Mouse (Mus musculus) c-Kit-positive CD71-positive TER-119-positive erythroid progenitor cells, embryonic 14.5 days (primary cell): ENCODE data around the gene Uxs1.
A peak's percentile ranks its signal among the peaks of the same experiment; 100 is the strongest.

ENCODE experiments used
- DNase-seq: peaks from one replicate; pipeline ENCODE4 v3.0.0-alpha.2; 2013; ENCODE audit warnings: low spot score

Uxs1 gene

DNA sequence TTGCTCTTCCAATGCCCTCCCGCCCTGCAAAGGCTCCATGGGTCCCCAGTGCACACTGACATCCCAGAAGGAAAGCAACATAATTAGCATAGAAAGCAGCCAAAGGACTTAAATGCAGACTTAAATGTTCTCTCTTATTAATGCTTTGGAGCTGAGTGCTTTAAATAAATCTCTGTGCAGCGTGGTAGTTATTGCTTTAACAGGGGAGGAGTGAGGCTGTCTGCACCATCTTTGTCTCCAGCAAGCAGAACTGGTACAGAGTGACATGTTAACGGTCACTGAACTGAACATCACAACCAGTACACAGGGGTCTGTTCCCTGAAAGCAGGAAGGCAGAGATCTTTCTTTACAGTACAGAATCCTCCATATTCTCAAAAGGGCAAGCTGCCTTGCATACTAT lies 29.6 kb downstream of the Uxs1 start:
- DNase-seq: no peak

DNA sequence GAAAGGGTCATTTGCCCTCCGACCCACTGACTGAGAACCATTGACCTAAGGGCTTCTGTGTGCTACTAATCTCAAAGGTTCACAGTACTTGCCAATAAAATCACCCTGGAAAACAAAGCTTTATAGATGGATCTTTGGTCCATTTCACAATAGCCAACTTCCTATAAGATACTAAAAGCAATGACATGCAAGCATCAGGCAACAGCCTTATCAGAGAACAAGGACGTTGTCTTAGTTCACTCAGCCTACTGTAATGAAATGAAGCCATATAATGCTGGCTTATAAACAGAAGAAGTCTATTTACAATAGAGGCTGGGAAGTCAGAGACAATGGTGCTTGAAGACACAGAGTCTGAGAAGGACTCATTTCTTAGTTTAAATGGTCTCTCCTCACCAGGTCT lies 37.8 kb downstream of the Uxs1 start:
- DNase-seq: no peak

DNA sequence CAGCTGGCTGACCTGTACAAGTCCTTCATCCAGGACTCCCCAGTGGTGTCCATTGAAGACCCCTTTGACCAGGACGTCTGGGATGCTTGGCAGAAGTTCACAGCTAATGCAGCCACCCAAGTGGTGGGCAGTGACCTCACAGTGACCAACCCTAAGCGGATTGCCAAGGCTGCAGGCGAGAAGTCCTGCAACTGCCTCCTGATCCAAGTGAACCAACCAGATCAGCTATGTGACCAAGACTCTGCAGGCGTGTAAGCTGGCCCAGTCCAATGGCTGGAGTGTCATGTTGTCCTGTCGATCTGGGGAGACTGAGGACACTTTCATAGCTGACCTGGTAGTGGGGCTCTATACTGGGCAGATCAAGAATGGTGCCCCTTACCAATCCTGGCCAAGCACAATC lies 40.9 kb downstream of the Uxs1 start:
- DNase-seq: no peak

DNA sequence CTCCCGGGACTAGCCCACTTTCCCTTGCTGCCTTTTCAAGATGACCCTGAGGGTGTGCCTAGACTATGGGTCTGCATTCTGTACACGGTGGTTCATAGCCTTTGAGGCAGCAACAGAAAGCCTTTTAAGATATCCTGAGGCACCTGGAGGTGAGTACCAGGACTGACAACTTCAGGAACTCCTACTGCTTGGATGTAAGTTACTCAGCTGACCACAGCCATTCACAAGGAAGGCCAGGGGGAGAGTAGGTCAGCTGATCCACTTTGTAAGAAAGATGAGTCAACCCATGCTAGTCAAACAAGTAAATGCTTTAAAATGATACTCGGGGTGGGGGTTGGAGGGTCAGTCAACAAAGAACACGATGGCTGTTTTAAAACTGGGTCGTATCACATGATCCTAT lies 42.3 kb downstream of the Uxs1 start:
- DNase-seq: no peak

DNA sequence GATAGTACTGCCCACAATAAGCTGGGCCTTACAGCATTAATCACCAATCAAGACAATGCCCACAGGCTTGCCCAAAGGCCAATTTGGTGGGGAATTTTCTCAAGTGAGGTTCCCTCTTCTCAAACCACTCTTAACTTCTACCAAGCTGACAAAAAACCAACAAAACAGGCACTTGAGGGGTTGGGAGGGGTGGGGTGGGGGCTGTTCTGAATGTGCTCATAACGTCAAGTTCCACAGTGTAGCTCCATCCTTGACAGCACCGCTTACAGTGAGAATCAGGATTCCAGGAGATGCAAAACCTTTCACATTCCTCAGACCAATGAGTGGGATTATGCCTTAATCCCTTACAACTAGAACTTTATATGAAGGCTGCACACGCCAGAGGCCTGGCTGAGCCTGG lies 44.4 kb downstream of the Uxs1 start:
- DNase-seq: no peak

DNA sequence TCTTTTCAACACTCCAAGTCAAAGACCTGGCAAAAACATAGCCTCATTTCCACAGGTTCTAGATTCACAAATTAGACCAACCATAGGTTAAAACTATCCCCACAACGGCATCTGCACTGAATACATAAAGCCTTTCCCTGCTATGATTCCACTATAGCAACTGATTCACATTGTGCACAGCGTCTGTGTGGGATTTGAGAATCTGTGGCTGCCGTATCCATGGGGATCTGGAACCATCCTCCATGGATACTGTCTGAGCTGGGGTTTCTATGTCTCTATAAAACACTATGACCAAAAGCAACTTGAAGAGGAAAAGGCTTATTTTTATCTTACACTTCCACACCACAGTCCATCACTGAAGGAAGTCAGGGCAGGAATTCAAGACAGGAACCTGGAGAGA lies 44.9 kb downstream of the Uxs1 start:
- DNase-seq: no peak

DNA sequence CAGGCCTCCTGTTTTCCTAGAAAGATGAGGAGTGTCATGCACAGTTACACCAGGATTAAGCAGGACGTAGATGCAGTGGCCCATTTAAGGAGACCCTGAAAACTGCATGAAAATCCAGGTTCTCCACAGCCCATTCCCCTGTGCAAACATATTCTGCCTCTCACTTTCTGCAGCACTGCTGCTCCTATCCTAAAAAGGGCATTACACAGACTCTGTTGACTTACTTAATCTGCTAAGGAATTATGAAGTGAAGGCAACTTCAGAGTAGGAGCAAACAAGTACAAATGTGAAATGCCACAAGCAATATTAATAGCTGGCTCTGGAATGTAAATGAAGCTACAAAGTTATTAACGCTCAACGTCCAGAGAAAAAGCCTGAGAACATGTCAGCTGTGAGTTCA lies 45.9 kb downstream of the Uxs1 start:
- no peak for DNase-seq

DNA sequence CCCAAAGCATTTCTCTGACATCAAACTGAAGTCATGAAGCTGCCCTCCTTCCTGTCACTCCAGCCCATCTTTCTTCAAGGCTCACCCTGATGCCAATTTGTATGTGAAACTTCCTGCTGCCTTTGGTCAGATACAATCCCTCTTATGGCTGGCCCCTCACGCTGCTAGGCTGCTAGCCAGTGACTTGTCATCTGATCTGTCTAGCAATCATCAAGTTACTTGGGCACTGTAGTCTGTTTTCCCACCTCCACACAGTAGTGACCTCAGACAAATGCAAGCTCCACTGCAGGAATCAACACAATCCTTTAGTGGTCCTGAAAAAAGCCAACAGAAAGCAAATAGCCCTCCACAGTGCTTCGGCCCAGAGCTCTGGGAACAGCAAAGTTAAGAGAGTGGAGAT lies 46.4 kb downstream of the Uxs1 start:
- DNase-seq: no peak

DNA sequence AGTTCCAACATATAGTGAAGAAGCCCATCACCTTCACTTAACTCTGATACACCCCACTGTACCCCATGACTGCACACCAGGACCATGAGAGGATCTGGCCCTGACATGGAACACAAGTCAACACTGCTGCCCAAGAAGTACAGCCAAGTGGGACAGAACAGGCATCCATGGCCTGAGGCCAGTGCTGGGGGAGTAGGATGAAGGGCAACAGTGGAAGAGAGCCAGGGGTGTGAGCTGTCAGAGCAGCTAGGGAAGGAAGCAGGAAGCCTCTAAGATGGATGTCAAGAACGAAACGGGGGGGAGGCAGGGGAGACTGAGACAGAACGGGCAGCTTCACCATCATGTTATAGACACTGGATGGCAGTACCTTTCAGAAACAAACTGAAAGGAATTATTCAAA lies 51.5 kb downstream of the Uxs1 start:
- DNase-seq: no peak

DNA sequence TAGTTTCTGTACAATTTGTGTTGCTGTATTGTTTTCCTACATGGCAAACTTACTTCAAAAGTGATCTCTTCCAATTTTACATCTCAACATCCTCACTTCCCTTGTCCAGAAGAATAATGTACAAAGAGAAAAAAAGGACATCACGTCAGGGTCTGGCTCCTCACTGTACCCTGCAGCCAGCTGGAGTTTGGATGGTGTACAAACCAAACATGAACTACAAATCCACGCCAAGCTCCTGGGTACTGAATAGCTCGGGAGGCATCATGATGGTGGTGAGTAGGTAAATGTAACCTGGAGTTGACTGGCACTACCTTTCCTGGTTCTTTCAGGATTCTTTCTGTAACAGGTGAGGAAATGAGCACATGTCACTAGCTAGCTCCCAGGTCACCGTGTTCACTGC lies 53.5 kb downstream of the Uxs1 start:
- DNase-seq: no peak

DNA sequence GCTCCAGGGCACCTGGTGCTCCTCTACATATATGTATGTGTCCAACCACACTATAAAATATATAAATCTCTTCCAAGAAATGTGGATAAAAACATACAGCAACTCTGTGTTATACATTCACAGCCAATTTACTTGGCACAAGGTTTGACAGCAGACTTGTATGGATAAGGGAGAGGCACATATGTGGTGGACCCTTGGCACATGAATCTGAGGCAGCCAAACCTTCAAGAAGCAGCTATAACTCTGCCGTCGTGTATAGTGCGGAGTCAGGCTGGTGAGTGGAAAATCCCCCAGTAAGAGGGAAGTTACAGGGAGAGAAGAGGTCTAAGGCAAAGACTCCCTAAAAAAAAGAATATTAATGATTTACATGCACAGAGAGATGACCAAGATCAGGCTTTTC lies 54.9 kb downstream of the Uxs1 start:
- DNase-seq: no peak

DNA sequence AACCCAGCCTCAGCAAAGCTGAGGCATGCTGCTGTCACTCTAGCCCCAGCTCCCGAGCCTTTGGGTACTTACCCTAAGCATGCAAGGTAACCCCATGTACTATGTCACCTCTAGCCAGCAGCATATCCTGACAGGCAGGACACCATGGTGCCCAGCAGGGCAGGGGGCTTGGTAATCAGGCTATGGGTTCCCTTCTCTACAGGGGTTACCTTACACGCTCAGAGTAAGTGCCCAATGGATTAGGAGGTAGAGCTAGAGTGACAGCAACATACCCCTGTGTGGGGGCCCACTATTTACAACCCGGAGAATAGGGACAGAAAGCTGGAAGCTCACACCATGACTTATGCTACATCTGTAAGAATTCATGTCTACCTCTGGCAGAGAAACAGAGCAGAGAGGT lies 57.6 kb downstream of the Uxs1 start:
- DNase-seq: no peak

DNA sequence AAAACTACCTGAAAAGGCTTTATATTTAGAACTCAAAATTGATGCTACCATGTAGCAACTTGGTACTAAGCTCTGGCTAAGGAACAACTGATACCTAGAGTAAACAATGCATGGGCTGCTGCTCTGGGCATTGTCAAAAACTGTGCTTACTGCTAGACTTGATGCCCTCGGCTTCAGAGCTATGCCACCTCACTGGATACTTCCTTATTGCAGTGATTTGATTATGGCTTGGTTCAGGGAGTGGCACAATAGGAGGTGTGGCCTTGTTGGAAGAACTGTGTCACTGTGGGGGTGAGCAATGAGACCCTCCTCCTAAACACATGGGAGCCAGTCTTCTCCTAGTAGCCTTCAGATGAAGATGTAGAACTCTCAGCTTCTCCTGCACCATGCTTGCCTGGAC lies 58.3 kb downstream of the Uxs1 start:
- DNase-seq: no peak

DNA sequence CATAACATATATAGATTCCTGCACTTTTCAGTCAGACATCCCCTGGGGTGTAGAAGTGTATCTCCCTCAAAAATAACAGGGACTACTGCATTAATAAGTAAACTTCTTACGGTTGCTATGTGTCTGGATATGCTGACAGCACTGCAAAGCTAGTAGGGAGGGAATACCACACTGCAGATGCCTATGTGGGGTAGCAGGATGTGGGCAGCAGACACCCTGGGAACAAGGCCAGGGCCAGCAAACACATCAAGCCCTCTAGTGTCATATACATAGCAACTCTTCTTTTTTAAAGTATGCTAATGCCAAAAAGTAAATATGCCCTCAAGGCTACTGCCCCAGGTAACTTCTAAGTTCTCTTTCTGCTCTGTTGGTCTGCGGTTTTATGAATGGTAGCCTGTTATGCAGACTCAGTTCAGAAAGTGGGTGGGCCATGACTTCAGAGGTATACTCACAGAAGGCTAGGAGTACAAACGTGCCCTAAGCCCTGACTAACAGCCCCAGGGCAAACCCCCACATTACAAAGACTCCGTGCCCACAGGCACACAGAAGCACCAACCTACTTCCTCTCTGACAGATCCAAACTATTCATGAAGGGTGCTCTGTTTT lies 59.1 kb downstream of the Uxs1 start:
- no peak for DNase-seq

DNA sequence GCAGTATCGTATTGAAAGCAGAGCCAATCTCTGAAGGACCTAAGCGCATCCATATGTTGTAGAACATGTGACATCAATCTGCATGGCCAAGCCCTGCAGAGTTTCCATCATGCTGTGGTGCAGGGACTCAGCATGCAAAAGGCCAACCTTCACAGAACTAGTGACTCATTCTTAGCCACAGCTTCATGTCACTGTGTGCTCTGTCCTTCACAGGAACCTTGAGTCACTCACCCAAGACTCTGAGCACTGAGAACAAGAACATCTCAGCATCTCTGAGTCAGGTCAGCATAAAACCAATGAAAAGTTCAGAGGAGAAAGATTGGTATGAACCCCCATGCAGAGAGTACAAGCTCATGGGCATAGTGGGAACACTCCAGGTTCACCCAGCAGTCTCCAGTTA lies 61.3 kb downstream of the Uxs1 start:
- DNase-seq: no peak

DNA sequence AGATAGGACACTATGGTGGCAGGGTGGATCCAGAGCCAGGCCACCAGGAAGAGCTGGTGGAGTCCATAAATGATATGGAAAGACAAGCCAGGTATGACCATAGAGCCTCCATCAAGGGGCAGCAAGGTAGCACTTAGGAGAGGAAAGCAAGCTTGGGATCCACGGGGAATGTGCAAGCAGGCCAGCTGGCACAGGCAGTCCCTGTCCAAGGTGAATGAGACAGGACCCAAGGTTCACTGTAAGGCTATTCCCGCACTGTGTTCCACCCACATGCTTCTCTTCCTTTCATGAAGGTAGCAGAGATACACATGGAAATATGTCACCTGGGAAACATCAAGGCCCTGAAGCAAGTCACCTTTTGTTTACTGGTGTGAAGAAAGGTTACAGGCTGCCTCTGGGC lies 63.1 kb downstream of the Uxs1 start:
- DNase-seq: no peak

DNA sequence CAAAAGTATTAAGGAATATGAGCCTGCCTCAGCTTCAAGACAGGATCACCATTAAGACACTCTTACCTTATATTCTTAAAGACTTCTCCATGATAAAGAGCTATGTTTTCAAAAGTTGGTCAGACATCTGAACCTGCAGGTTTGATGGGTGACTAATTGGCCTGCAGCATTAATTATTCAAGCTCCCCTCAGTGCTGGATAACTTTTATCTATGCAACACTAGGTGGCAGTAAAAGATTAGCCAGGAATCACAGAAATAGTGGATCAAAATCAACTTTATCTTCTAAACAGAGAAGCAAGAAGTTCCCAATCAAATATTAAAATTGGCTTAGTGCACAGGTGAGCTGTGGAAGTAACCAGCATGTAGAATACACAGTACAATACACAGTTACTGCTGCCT lies 67.5 kb downstream of the Uxs1 start:
- no peak for DNase-seq

DNA sequence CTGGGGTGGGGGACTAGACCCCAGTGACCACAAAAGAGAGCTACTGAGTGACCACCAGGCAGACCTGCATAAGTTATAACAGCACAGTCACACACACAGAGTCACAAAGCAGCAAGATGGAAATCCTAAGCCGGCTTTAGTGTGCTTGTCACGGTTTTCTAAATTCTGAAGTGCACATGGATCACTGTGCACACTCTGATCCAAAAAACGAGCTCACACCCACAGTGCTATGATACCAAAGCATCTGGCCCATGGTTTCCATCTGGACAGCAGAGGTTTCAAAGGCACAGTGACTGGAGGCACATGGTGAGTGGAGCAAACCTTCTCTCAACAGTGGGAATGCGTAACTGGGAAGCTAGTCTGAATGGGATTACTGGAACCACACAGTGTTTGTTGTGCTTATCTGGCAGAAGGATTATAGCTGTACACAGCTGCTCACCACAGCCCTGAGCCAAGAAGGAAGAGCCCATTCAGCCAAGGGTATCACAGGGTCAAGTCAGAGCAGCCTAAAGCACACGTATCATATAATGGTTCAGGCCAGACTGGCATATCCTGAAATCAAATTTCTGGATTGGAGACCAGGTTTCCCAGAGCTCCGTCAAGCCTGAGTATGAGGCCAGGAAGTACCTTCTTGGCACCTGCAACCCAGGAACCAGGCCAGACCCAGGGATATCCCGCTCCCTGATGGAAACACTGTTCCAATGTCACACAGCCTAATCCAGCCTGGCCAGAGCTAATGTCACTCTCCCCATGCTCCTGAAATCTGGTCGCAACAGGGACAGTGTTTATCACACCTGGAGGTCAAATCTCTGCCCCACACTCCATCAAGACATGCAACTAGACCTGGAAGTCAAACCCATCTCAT lies 72.9 kb downstream of the Uxs1 start:
- DNase-seq: no peak

DNA sequence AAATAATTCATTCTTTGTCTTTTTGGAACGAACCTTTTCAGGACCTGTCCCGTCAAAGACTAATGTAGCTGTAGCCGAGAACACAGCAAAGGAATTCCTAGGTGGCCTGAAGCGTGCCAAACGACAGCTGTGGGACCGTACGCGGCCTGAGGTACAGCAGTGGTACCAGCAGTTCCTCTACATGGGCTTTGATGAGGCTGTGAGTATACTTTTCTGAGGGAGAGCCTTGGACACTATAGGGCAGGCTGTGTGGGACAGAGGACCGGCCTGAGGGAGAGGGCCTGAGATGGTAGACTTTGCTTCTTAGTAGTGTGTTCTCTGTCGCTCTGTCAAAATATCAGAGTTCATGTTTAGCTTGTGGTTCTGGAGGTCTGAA lies 89.1 kb downstream of the Uxs1 start:
- DNase-seq: no peak

DNA sequence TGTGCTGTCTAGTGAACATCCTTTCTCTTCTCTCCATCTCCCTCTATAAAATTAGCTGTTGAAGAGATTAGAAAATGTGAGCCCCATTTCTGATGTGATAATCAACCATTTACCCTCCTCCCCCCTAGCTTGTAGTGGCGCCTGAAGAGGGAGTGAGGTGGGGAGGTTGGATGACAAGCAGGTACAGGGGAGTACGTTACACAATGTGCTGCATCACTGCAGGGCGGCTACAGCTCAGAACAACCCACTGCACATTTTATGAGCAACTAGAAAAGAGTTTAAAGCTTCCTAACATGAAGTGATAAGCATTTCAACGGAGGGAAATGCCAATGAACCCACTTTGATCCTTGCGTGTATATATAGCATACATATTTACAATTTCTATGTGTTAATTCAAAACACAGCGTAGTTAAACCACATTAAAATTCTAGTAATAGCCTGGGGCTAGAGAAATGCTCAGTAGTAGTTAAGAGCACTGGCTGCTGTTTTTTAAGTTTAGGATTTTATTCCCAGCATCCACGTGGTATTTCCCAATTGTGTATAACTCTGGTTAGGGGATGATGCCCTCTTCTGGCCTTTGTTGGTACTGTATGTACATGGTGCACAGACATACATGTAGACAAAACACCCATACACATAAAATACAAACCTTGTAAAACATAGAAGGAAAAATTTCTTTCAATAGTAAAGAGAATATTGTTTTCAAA lies 89.6 kb downstream of the Uxs1 start:
- DNase-seq: peak; percentile 25

DNA sequence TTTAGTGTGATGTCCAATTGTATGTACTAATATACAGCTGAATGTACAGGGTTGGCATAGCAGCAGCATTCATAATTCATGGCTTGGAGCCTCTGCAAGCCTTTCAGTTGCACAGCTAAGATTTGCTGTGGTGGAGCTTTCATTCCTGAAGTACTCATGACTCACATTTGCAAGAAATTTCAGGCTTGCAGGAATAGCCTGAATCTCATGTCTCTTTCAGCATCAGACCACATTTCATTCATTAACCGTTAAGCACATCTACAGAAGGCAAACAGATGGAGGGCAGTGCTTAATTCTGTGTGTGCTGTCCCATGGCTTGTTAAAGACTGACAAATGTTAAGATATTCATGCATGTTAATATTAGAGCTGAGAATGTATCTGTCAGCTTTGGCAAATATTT lies 94.9 kb downstream of the Uxs1 start:
- DNase-seq: no peak

DNA sequence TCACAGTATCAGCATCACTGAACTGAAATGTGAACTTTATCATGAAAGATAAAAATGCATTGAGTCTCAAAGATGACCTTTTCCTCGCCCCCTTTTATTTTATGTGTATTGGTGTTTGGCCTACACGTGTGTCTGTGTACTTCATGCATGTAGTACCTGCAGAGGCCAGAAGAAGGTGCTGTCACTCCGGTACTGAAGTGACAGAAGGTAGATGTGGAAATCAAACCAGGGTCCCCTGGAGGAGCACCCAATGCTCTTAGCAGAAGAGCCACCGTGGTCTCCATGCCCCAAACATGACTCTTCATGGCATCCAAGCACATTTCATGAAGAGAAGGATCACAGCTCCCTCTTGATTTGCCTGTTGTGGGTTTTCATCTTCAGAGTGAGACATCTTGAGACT lies 95.5 kb downstream of the Uxs1 start:
- DNase-seq: no peak

DNA sequence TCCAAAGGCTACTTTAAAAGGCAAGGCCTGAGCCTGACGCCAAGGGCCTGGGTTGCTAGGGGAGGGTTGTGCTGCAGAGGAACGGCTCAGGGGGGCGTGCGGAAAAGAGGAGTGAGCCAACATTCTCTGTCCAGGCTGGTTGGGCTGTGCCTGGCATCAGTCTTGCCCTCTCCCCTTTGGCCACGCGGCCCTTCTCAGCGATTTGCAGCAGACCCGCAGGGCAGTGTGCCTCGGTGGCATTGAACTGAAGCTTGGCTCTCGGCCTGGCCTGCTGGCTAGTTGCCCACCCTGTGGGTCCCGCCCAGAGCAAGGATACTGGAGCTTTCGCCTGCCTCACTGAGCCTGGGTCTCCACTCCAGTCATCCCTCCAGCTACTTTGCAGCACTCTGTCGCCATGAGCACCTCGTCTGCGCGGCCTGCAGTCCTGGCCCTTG lies 97.1 kb downstream of the Uxs1 start, which contains the start of gene 1500015O10Rik:
1500015O10Rik (plus strand) TSS at position 112 of the 434 bp plus-strand sequence.
- no peak for DNase-seq
